Mouse (Mus musculus): ENCODE measurements around the gene Olfr1443. TPM values are rescaled to one million over a fixed set of nuclear protein-coding genes. Genes with fewer than 3 reads are reported as not detected.
"Not testable (repeated sequence)": the region's sequence is repeated elsewhere in the genome, so short reads cannot be mapped to it uniquely, and the experiment has no call there.

Gene Olfr1443
- total RNA-seq (2021) = not detected
- long read RNA-seq, experiment 1 = 0 reads
- long read RNA-seq, experiment 2 = 0 reads

DNA sequence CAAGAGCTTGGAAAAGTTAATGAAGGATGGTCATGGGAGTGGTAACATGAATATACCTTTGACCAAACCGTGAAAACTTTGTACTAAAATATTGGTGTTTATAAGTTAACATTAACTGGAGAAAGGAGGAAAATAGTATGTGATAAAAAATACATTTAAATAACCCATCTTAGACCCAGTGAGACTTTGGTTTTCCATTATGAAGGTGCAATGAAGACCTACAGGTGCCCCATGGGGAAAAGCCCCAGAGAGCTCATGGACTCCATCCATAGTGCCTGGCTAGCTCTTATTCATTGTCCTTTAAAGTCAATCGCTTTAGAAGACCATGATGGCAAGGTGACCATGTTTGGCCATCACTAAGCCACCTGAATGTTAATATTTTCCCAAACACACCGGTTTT is at the start of gene Olfr1443:
Gene Olfr1443, plus strand, starts transcription at position 301 of the 400 bp plus-strand sequence.
- no peak for DNase-seq

DNA sequence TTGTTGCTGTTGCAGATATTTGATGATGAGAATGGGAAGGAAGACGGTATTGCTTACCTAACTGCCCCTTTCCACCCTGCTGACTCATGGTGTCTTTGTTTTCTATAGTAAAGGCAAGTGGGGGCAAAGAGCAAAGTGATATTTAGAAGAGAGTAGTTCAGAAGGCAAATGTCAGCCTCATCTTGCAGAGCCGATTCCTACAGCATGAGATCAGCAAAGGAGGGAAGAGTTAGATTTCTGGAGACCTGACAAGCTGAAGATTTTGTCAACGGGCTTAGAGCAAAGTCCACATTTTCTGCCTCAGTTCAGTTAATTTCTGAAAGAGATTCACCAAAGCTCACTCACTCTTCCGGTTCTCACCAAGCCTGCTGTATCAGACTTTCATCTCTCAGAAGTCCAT is 44.7 kb upstream of the Olfr1443 start, which contains the start of gene Glyat:
Gene Glyat, plus strand, starts transcription at position 133 of the 400 bp plus-strand sequence.
- no peak for DNase-seq

DNA sequence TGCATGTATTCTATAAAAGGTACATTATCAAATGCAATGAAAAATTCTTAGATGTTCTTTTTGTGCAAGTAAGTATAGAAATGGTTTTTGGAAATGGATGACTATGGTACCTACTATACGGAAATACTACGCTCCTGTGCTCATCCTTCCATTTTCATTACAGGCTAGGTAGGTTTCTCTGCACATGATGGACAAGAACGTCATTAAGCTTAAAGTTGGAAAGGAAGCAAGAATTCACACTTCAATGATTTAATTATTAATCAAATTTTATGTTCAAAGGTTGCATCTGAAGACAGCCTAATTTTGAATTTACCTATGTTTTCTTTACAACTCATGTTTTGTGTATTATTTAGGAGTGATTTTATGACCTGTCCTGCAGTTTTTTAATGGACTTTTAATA is 43.7 kb upstream of the Olfr1443 start:
- no peak for DNase-seq

DNA sequence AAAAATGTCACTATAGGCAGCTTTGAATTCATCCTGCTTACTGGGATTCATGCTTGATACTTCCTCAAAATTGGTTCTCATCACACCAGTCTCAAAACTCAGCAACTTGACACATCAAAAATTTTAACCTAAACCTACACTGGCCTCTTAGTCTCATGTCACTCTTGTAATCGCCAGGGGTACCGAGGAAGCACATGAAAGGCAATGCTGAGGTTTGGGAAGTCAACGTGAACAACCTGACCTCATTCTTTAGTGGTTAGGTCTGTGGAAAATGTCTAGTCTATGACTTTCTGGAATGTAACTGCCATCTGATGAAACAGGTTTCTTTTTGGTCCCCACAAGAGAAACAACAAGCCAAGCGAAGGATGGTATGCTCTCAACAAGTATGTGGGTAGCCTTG is 42.9 kb upstream of the Olfr1443 start:
- no peak for DNase-seq

DNA sequence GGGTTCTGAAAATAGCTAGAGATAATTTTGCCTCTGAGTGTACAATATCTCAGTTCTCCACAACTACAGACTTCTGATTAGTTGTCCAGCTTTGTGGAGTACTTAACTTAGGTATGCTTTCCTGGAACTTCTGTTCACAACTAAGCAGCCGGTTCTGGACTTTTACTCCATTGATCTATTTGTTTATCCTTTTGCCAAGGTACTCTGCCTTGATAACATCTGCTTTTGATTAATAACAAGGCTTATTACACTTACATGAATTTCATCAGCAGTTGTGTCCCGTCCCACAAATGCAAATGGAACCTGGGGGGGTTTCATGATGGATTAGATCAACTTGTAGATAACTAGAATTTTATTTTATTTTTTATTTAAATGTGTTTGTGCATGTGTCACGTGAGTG is 41.0 kb upstream of the Olfr1443 start:
- no peak for DNase-seq

DNA sequence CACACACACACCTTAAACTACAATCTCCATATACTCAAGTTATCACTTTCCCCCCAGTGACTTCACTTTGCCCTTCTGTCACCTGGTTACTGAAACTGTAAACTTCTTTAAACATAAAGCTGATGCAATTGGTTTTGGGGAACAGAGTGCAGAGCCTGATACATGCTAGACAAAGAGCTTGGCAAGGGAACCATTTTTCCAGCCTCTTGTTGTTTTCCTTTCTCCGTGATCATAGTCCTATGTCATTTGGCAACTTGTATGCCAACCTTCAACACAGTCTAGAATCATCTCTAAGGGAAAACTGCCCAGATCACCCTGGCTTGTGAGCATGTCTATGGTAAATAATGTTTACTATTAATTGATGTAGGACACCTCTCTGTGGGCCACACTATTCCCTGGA is 39.9 kb upstream of the Olfr1443 start:
- DNase-seq = no peak

DNA sequence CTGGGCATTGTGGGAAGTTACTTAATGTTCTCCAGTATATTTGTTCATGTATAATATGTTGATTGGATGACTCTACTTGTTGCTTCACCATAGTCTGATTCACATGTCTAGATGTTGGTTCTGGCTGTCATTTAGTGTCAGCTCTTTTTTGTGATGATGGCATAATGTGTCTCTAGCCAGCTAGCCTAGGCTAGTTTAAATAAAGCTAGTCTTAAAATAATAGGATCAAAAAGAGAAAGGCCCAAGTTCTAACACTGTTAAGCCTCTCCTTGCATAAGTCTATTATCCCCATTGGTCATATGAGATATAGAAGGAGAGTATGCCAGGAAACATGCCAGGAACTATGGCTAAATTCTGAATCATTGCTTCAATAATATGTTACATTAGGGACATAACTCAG is 28.4 kb upstream of the Olfr1443 start:
- DNase-seq = no peak

DNA sequence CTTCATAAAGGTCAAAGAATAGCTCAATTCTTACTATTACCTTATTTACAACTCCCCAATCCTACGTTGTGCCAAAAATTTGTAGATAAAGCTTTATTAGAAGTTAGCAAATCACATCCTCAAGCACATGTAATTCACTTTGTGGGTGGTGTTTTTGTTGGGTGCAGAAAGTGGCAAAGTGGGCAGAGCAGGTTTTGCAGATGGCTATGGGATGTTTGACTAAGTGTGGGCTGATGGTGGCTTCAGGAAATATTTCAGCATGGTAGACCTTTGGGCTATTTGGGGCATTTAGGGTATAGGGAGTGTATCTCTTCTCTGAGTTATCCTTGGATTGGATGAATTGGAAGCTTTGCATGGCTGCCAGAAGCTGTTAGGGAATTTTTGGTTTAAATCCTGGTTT is 11.8 kb upstream of the Olfr1443 start:
- DNase-seq = no peak

DNA sequence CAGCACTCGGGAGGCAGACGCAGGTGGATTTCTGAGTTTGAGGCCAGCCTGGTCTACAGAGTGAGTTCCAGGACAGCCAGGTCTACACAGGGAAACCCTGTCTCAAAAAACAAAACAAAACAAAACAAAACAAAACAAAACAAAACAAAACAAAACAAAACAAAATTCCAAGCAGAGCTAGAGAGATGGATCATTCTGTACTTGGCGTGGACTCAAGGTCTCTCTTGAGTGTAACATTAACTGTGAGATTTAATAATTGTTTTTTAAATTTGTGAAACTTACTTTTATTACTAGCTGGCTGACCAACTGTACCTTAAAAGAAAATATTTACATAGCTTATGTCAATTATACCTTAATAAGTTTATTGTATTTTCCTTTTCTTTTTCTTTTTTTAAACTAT is 9.3 kb upstream of the Olfr1443 start:
- not testable (repeated sequence) for DNase-seq

DNA sequence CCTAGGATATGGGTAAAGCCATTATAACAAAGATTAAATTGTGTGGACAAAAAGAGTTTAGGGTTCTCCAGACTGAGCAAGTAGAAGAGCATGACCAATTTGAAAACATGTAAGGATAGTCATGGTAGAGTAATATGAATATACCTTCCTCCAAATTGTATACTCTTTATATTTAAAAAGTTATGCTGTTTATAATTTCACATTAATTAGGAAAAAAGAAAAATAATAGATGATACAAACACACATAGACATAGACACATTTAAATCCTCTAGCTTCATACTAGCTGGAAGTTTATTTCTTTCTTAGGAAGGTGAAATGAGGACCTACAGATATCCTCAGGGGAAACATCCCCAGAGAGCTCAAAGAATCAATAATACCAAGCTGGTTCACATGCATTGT is 7.8 kb upstream of the Olfr1443 start, which contains the start of gene Olfr1442:
Gene Olfr1442, plus strand, starts transcription at position 301 of the 400 bp plus-strand sequence.
- DNase-seq = no peak

DNA sequence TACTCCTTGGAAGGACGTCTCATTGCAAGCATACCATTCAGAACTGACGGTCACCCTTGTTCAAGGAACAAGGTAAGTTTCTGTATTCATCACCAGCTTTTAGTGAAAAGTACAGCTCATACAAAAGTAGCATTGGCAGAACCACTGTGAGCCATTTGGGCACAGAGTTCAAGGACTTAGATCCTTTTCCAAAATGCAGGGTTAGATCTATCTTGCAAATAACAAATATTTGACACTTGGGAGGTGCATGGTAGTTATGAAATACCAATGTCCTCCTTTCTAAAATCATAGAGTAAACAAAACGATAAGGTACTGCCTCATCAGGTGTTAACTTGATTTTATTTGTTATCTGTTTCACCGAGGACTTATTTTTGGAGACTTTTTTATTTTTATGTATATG is 6.9 kb upstream of the Olfr1443 start:
- DNase-seq = no peak

DNA sequence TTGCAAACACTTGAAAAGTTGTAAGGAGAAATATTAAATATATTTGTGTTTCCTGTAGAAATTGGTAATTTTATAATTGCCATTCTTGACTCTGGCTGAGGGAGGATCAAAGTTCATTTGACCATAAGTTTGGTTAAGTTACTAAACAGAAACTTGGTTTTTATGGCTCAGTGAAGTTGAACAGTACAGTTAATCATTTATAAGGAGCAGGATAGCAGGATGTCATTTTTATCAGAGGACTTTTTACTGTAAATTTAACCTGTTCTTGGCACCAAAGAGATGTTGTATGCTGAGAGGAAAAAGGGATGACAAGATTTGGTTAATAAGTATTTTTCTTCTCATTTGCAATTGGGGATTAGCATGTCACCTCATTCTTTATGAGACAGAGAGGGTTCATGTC is 6.7 kb downstream of the Olfr1443 start:
- no peak for DNase-seq

DNA sequence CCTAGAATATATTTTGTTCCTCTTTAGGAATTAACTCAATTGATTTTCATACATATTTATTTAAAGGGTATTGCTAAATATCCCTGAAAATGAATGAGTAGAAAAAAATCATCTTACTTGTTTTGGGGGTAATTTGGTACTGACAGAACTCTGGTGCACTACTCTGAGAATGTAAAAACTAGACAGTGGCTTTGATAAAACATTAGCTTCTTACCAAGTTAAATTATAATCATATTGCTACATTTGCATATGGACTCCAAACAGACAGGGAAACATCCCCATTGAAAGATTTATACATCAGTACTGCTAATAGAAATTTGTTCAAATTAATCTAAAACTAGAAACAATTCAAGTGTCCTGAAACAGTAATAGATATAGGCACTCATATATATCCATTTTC is 7.3 kb downstream of the Olfr1443 start:
- no peak for DNase-seq

DNA sequence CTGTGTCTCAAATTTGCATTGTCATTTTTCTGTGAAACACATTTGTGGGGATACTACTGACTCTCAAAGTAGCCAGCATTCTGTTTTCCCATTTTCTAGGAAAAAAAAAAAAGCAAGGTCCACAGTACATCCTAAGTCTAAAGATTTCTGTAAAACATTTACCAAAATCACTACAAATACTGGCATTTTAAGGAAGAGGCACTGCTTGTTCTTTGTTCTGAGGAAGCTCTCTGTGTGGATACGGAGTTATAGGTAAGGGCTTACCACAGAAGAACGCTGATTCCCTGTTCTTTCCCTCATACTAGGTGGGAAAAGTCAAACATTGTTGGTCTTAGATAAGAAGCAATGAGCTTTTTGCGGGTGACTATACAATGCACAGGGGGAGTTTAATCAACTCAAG is 17.7 kb downstream of the Olfr1443 start, which contains the start of gene Keg1:
Gene Keg1, plus strand, starts transcription at position 197 of the 400 bp plus-strand sequence.
- no peak for DNase-seq

DNA sequence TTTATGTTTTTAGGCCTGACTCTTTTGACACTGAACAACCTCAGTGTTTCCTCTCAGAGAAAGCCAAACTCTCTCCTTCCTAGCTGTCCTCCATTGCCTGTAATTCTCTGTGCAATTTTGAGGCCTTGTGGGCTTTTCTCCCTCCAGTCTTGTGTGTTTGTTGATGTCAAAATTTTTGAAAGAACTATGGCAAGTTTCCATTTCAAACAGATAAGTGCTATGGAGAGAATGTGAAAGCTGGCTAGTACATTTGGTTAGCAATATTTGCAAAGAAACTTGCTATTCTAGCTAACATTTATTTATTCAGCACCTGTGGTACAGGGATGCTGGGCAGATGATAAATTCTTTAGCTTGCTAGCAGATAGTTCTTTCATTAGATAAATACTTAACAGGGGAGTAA is 18.3 kb downstream of the Olfr1443 start:
- no peak for DNase-seq

DNA sequence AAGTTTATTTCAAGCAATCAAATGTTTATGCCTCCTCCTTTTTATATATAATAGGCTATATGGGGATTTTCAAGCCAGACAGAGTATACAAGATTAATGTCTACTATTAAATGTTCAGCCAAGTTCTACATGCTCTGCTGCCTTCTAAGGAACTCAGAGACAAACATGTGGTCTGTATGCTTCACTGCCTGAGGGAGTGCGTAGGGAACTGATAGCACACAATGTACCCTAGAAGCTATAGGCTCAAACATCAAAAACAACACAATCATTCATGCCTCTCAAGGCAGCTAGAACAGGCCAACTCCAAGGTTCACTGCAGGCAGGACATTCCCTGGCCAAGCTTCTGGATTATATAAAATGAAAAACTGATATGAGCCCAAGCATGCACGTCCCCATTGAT is 30.5 kb downstream of the Olfr1443 start:
- DNase-seq = no peak

DNA sequence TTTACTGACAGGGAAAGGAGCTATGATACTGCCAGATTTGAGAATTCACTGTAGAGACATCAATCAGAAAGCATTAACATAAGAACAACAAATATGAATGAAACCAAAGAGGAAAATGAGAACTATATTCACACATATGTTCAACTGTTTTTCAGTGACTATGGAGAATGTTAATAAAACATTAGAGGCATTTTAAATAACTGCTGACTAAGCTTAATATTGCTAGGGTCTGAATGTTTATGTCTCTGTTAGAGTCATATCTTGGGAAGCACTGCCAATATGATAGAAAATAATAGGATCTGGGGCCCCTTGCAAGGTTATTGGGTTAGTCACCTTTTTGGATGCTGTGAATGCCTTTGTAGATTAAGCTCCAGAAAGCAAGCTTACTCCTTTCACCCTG is 31.1 kb downstream of the Olfr1443 start:
- no peak for DNase-seq

DNA sequence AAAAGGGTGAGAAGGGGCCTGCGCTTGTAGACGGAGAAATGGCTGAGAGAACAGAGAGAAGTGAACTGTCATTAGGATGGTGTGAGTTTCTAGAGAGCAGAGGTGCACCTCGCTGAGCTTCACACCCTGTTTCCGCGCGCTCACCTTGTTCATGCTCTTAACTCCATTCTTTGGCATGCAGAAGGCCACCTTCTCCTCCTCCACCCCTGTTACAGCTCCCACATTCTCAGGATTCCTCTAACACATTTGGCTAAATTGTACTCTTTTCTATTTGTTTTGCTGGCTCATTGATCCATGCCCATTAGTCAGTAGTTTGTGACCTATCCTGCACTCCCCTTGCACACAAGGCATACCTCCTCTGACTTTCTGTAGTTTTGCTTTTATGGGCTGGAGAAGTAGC is 41.3 kb downstream of the Olfr1443 start:
- DNase-seq = no peak

DNA sequence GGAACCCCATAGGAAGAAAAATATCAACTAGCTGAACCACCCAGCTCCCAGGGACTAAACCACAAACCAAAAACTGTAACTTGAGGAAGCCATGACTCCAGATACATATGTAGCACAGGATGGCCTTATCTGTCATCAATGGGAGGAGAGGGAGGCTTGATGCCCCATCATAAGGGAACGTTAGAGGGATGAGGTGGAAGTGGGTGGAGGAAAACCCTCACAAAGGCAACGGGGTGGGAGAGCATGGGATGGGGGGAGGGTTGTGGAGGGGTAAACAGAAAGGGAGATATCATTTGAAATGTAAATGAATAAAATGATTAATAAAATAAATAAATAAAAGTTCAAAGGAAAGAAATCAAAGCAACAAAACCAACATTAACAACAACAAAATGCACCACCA is 42.6 kb downstream of the Olfr1443 start:
- no peak for DNase-seq

DNA sequence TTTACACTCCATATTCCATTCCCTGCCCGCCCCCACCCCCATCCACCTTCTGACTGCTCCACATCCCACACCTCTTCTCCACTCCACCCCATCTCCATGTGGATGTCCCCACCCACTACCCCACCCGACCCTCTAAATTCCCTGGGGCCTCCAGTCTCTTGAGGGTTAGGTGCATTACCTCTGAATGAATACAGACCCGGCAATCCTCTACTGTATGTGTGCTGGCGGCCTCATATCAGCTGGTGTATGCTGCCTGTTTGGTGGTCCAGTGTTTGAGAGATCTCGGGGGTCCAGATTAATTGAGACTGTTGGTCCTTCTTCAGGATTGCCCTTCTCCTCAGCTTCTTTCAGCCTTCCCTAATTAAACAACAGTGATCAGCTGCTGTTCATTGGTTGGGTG is 43.0 kb downstream of the Olfr1443 start:
- DNase-seq = not testable (repeated sequence)

DNA sequence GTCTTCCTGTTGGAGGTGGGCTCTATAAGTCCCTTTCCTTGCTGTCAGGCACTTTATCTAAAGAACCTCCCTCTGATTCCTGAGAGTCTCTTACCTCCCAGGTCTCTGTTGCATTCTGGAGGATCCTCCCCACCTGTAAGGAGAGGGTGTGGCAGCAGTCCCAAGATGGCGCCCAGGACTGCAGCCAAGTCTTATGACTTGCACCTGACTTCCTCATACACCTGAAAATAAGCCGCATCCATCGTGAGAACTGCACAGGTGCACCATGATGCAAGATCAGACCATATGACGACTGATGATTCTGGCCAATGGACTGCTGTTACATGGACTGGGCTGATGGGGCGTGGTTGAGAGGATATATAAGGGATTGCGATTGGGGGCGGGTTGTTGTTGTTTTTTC is 43.7 kb downstream of the Olfr1443 start:
- DNase-seq = not testable (repeated sequence)

DNA sequence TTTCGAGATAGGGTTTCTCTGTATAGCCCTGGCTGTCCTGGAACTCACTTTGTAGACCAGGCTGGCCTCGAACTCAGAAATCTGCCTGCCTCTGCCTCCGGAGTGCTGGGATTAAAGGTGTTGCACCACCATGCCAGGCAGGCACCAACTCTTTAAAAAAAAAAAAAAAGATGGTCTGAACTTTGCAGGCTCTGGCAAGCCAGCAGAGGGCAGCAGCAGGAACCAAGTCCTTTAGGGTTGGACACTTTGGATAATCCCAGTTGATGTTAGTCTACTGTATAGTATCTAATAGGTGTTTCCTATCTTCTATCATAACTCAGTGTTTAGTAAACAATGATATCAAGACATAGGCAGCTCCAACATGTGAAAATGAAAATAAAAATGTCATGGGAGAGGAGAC is 44.4 kb downstream of the Olfr1443 start:
- peak; percentile 44 for DNase-seq

DNA sequence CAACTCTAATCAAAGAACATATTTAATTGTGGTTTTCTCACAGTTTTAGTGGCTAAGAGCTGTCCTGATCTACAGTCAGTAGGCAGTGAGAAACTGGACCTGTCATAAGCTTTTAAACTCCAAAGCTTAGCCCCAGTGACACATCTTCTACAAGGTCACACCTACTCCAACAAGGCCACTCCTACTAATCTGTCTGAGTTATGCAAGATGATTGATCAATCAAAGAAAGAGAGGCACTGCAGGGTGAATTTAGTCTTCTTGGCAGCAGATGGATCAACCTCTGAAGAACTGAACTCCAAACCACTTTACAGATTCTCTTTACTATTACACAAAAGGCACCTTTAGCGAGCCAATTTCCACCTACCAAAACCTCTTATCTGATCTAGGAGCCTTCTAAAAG is 47.9 kb downstream of the Olfr1443 start:
- DNase-seq = no peak

DNA sequence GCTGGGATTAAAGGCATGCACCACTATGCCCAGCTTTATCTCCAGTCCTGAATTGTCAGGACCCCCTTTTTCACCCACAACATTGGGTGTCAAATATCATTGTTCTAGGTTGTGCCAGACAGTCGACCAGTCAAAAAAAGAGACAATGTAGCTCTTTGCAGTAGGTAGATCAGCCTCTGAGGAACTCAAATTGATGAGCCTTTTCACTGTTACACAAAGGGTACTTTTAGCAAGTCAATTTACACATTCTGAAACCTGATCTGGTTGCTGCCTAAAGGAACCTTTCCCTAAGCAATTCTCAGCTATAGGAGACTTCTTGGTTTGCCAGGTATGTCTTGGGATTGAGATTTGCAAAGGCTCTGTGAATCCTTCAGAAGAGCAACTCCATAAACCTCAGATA is 53.1 kb downstream of the Olfr1443 start:
- DNase-seq = no peak

DNA sequence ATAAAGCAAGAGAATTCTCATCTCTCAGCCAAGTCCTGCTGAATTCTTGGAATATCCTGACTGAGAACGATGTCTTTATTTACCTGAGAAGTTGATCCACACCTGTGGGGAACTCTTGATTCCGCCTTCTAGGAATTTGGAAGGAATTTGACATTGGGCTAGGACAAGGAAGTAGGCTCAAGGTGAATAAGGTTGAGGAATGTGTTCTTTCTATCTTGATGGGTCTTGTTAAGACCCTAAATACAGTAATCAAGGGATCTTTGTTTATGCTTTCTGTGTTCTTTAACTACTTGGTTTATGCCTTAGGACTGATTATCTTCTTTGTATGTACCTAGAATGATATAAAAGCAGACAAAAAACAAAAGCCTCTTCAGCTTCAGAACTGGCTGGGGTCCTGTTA is 54.0 kb downstream of the Olfr1443 start:
- DNase-seq = no peak
